Mouse (Mus musculus): Measurements from ENCODE around the gene 2410137M14Rik. TPM values are rescaled to one million over a fixed set of nuclear protein-coding genes. Genes with fewer than 3 reads are reported as not detected.

The 2410137M14Rik gene
- polyA plus RNA-seq, 1 experiment from 2014 or later = not detected

DNA sequence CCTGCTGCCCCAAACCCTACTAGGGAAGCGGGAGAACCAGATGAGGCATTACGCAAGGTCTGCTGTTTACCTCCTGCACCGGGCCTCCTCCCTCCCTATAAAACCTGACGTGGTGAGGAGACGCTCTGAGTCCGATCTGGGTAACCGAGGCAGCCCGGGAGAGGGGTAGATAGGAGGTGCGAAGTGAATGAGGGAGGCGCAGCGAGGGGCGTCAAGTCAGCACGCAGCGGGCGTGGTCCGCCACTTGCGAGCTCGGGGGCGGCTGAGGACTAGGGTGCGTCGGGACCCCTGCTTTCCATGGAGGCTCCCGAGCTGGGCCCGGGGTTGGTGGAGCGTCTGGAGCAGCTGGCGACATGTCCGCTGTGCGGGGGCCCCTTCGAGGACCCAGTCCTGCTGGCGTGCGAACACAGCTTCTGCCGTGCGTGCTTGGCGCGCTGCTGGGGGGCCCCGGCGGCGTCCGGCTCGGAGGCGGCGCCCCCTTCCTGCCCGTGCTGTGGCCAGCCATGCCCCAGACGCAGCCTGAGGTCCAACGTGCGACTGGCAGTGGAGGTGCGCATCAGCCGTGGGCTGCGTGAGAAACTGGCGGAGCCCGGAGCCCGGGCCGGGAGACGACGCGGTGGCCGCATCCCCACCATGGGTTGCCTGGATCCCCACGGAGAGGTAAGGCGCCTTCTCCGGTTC, 38.1 kb downstream of the 2410137M14Rik start, which contains the start of gene Rnf39:
Gene Rnf39 (plus strand): TSS at position 128 of the 681 bp plus-strand sequence.
- H3K27me3 ChIP-seq = peaks cover 74% of the 10 kb centered on the region
- WGBS = 1% methylated on average over 57 of the region's 59 CpGs
- H3K4me2 ChIP-seq = peak within 1 kb of the TSS; percentile 77
- 0 out of 2 replicates have a peak, but pooled peaks have one; percentile 7 for ATAC-seq (replicated peaks; ENCODE audit: low FRiP score)
- no peaks in the 10 kb centered on the region for H3K36me3 ChIP-seq
- peak within 1 kb of the TSS; percentile 21; the same call in 1 of the 2 replicates for H3K9ac ChIP-seq
- no peaks in the 10 kb centered on the region for H3K9me3 ChIP-seq (replicated peaks)
- H3K4me3 ChIP-seq (replicated peaks) = peak within 1 kb of the TSS; percentile 46
- no peak within 1 kb of the TSS for H3K27ac ChIP-seq
- peaks cover 36% of the 10 kb centered on the region for H3K4me1 ChIP-seq

DNA sequence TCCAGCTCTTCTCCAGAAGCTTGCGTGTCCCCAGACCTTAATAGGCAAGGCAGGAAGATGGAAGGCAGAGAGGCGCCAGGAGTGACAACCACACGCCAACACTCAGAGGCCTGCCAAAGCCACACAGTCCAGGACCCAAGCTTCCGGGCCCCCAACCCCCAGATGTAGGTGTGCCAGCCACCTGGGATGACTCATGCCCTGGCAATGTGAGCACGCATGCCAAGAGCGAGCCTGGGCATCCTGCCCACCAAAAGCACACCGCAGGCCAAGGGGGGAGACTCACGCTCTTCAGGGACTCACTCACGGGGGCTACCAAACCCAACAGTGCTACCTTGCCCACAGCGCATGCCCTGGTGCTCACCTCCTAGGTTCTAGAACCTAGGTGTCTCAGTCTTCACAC, 38.6 kb downstream of the 2410137M14Rik start:
- Histone ChIP-seq H3K9ac (no peak overlapping the region), H3K36me3 (no peaks in the 10 kb centered on the region), H3K9me3 (replicated peaks) (no peaks in the 10 kb centered on the region), H3K4me2 (peak overlapping the region; percentile 77), H3K27me3 (peaks cover 77% of the 10 kb centered on the region), H3K27ac (no peak overlapping the region), H3K4me1 (peaks cover 30% of the 10 kb centered on the region), H3K4me3 (replicated peaks) (peak overlapping the region; percentile 46)
- WGBS = 46% methylated on average over 10 of the region's 10 CpGs
- ATAC-seq (replicated peaks; ENCODE audit: low FRiP score) = 0 out of 2 replicates have a peak, but pooled peaks have one; percentile 13

DNA sequence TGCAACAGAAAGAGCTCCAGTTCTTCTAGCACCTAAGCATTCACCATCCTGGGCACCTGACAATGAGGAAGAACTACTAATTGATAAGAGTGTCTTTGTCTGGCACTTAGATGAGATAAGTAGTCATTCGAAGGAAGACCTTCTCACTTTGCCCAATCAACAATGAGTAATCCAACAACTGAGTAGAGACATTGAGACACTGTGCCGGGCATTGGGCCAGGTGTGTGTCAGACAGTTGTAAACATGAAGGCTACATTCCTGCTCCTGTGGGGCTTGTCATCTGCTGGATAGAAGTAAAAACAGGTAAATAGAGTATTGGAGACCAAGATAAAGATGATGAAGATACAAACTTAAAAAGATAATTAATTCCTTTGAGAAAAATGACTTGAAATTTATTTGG, 43.0 kb downstream of the 2410137M14Rik start:
- peaks cover 8% of the 10 kb centered on the region for H3K4me1 ChIP-seq
- H3K27ac ChIP-seq = no peak overlapping the region
- no peak overlapping the region for H3K4me3 ChIP-seq (replicated peaks)
- H3K4me2 ChIP-seq = no peak overlapping the region
- H3K9me3 ChIP-seq (replicated peaks) = no peaks in the 10 kb centered on the region
- no peaks in the 10 kb centered on the region for H3K36me3 ChIP-seq
- WGBS = 81% methylated on average over 2 of the region's 2 CpGs
- H3K9ac ChIP-seq = no peak overlapping the region
- no peak for ATAC-seq (replicated peaks; ENCODE audit: low FRiP score)
- peaks cover 42% of the 10 kb centered on the region for H3K27me3 ChIP-seq

DNA sequence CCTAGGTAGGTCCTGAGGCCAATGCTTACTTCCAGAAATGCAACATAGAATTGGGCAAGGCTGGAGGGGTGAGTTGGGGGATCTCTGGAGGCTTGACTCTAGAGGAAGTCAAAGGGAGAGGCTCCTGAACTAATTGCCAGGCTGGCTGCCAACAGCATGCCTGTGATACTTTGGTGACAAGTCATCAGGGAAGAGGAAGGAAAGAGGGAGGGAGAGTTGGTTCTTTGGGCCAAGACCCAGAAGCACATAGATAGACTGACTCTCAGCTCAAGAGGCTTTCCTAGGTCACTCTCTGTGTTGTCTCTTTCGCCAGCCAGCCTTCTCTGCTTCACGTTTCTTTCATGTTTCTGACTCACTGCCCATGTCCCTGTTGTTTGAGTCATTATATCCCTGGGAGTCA, 49.2 kb downstream of the 2410137M14Rik start:
- Histone ChIP-seq H3K4me3 (replicated peaks) (no peak overlapping the region), H3K27me3 (peaks cover 5% of the 10 kb centered on the region), H3K9me3 (replicated peaks) (no peaks in the 10 kb centered on the region), H3K9ac (no peak overlapping the region), H3K4me2 (no peak overlapping the region), H3K36me3 (no peaks in the 10 kb centered on the region), H3K4me1 (peaks cover 4% of the 10 kb centered on the region; the same call in 1 of the 2 replicates), H3K27ac (no peak overlapping the region)
- ATAC-seq (replicated peaks; ENCODE audit: low FRiP score) = no peak
- WGBS = 66% methylated on average over 2 of the region's 2 CpGs

DNA sequence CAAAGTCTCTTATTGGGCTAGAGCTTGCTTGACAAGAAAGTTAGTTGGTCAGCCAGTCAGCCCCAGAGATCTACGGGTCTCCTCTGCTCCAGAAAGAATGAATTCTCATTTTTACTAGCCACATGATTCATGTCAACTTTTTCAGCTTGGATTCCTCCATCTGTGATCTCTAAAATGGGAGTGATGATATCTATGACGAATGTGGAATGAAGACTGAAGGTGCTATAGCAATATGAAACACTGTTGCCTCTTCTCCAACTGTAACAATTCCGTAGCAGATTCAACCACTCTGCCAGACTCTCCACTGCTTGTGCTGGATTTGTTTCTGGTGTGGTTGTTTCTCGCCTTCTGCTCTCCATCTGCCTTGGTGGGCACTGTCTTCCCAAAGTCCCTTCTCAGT, 49.9 kb downstream of the 2410137M14Rik start:
- 84% methylated on average over 4 of the region's 4 CpGs for WGBS
- no peak for ATAC-seq (replicated peaks; ENCODE audit: low FRiP score)

DNA sequence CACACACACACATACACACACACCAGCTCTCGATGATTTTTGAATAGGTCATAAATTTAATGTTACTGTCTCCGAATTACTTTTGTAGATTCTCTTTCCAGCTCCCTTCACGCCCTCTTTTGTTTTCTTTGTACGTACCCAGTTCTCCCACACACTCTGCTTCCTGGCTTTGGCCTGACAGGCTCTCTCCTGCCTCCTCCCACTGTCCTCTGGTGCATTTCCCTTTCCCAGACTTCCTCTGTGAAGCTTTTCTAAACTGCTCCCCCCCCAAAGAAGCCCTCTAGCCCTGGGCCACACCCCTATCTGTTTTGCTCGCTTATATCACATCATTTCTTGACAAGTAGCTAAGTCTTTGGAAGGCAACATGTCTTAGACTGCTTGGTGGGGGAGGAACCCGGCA, 50.8 kb downstream of the 2410137M14Rik start:
- no peaks in the 10 kb centered on the region for H3K36me3 ChIP-seq
- H3K4me3 ChIP-seq (replicated peaks) = no peak overlapping the region
- H3K4me1 ChIP-seq = peaks cover 4% of the 10 kb centered on the region; the same call in 1 of the 2 replicates
- WGBS = 36% methylated on average over 6 of the region's 6 CpGs
- H3K27ac ChIP-seq = no peak overlapping the region
- H3K9ac ChIP-seq = no peak overlapping the region
- no peak overlapping the region for H3K4me2 ChIP-seq
- no peak for ATAC-seq (replicated peaks; ENCODE audit: low FRiP score)
- H3K9me3 ChIP-seq (replicated peaks) = no peaks in the 10 kb centered on the region
- H3K27me3 ChIP-seq = no peaks in the 10 kb centered on the region

More for the DNA sequence above, 49.9 kb downstream of the 2410137M14Rik start:
- H3K27me3 ChIP-seq = peaks cover 5% of the 10 kb centered on the region
- no peak overlapping the region for H3K4me2 ChIP-seq
- H3K9me3 ChIP-seq (replicated peaks) = no peaks in the 10 kb centered on the region
- H3K9ac ChIP-seq = no peak overlapping the region
- no peaks in the 10 kb centered on the region for H3K36me3 ChIP-seq
- H3K27ac ChIP-seq = no peak overlapping the region
- peaks cover 4% of the 10 kb centered on the region; the same call in 1 of the 2 replicates for H3K4me1 ChIP-seq
- no peak overlapping the region for H3K4me3 ChIP-seq (replicated peaks)

DNA sequence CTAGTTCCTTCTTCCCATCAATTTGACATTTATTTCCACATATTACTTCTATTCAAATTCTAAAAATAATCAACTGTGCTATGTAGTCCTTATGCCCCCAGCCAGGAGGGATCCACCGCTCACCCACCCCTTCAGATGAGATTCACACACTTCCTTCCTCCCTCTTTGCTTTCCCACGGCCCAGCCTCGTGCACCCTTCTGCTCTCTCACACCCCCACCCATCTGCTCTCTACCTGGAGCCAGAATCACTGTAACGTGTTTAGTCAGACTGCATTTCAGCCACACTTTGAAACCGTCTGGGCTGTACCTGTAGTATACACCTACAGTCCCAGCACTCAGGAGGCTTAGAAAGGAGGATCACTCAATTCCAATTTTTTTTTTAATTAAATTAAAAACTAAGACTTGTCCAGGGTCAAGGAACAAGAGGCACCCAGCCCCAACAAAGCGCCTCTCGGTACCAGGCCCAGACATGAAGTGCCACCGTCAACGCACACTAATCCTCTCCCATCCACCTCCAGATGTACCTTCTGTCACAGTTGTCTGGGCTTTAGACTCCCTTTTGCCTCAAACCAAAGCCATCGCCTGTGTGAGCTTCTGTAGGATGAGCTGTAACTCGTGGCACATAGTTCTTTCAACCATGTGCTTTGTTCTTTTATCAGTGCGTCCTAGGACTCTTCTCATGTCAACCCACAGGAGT, 51.7 kb downstream of the 2410137M14Rik start:
- H3K9me3 ChIP-seq (replicated peaks) = no peaks in the 10 kb centered on the region
- no peaks in the 10 kb centered on the region for H3K36me3 ChIP-seq
- no peak overlapping the region for H3K27ac ChIP-seq
- no peak overlapping the region for H3K9ac ChIP-seq
- 73% methylated on average over 12 of the region's 12 CpGs for WGBS
- H3K4me3 ChIP-seq (replicated peaks) = no peak overlapping the region
- peaks cover 4% of the 10 kb centered on the region; the same call in 1 of the 2 replicates for H3K4me1 ChIP-seq
- ATAC-seq (replicated peaks; ENCODE audit: low FRiP score) = no peak
- H3K27me3 ChIP-seq = no peaks in the 10 kb centered on the region
- H3K4me2 ChIP-seq = no peak overlapping the region

Other genes with a start within 250 kb of the 2410137M14Rik start
- not detected in 2 replicates for gene H2-M10.5, start 208.3 kb downstream of the 2410137M14Rik start, polyA plus RNA-seq (2015; fragmentation: Nextera tagmentation; extraction: Ambion mirVana)
- not detected in 2 replicates for gene H2-M10.6, start 169.1 kb downstream of the 2410137M14Rik start, polyA plus RNA-seq (2015; fragmentation: Nextera tagmentation; extraction: Ambion mirVana)
- gene Trim26, start 144.1 kb downstream of the 2410137M14Rik start, polyA plus RNA-seq (2015; fragmentation: Nextera tagmentation; extraction: Ambion mirVana) = 40.3 and 45.9 TPM in 2 replicates
- gene Trim15, start 114.0 kb downstream of the 2410137M14Rik start, polyA plus RNA-seq (2015; fragmentation: Nextera tagmentation; extraction: Ambion mirVana) = 0.17 and 0.22 TPM in 2 replicates
- 3.1 and 6.0 TPM in 2 replicates for gene Trim10, start 111.7 kb downstream of the 2410137M14Rik start, polyA plus RNA-seq (2015; fragmentation: Nextera tagmentation; extraction: Ambion mirVana)
- gene Trim40, start 91.1 kb downstream of the 2410137M14Rik start, polyA plus RNA-seq (2015; fragmentation: Nextera tagmentation; extraction: Ambion mirVana) = not detected in 2 replicates
- 0.35 TPM in 1 of 2 replicates, not detected in the other for gene Trim31, start 83.1 kb downstream of the 2410137M14Rik start, polyA plus RNA-seq (2015; fragmentation: Nextera tagmentation; extraction: Ambion mirVana)
- gene Rnf39, start 38.3 kb downstream of the 2410137M14Rik start, polyA plus RNA-seq (2015; fragmentation: Nextera tagmentation; extraction: Ambion mirVana) = 0.13 and 0.53 TPM in 2 replicates
- 115 and 127 TPM in 2 replicates for gene Ppp1r11, start 29.5 kb downstream of the 2410137M14Rik start, polyA plus RNA-seq (2015; fragmentation: Nextera tagmentation; extraction: Ambion mirVana)
- gene Znrd1, start 22.7 kb downstream of the 2410137M14Rik start, polyA plus RNA-seq (2015; fragmentation: Nextera tagmentation; extraction: Ambion mirVana) = 93.2 and 95.6 TPM in 2 replicates
- gene Znrd1as, start 22.6 kb downstream of the 2410137M14Rik start, polyA plus RNA-seq (2015; fragmentation: Nextera tagmentation; extraction: Ambion mirVana) = 6.6 and 6.7 TPM in 2 replicates
- gene H2-M5, start 8.3 kb upstream of the 2410137M14Rik start, polyA plus RNA-seq (2015; fragmentation: Nextera tagmentation; extraction: Ambion mirVana) = 0.44 TPM in 2 replicates
- gene Zfp57, start 19.9 kb upstream of the 2410137M14Rik start, polyA plus RNA-seq (2015; fragmentation: Nextera tagmentation; extraction: Ambion mirVana) = 61.1 and 69.4 TPM in 2 replicates
- gene Mog, start 42.2 kb upstream of the 2410137M14Rik start, polyA plus RNA-seq (2015; fragmentation: Nextera tagmentation; extraction: Ambion mirVana) = 0.09 TPM in 1 of 2 replicates, not detected in the other
- 6.0 and 8.3 TPM in 2 replicates for gene Gabbr1, start 64.7 kb upstream of the 2410137M14Rik start, polyA plus RNA-seq (2015; fragmentation: Nextera tagmentation; extraction: Ambion mirVana)
- 0.05 TPM in 1 of 2 replicates, not detected in the other for gene Olfr90, start 107.3 kb upstream of the 2410137M14Rik start, polyA plus RNA-seq (2015; fragmentation: Nextera tagmentation; extraction: Ambion mirVana)
- not detected in 2 replicates for gene Olfr91, start 117.0 kb upstream of the 2410137M14Rik start, polyA plus RNA-seq (2015; fragmentation: Nextera tagmentation; extraction: Ambion mirVana)
- gene Olfr92, start 138.9 kb upstream of the 2410137M14Rik start, polyA plus RNA-seq (2015; fragmentation: Nextera tagmentation; extraction: Ambion mirVana) = not detected in 2 replicates
- gene Olfr93, start 180.3 kb upstream of the 2410137M14Rik start, polyA plus RNA-seq (2015; fragmentation: Nextera tagmentation; extraction: Ambion mirVana) = not detected in 2 replicates
- not detected in 2 replicates for gene Ubd, start 212.7 kb upstream of the 2410137M14Rik start, polyA plus RNA-seq (2015; fragmentation: Nextera tagmentation; extraction: Ambion mirVana)
- gene Olfr94, start 219.8 kb upstream of the 2410137M14Rik start, polyA plus RNA-seq (2015; fragmentation: Nextera tagmentation; extraction: Ambion mirVana) = not detected in 2 replicates
- not detected in 2 replicates for gene Olfr95, start 231.9 kb upstream of the 2410137M14Rik start, polyA plus RNA-seq (2015; fragmentation: Nextera tagmentation; extraction: Ambion mirVana)
- not detected in 2 replicates for gene Olfr96, start 238.9 kb upstream of the 2410137M14Rik start, polyA plus RNA-seq (2015; fragmentation: Nextera tagmentation; extraction: Ambion mirVana)